Mouse (Mus musculus) granulocyte monocyte progenitor cell, adult 5-6 weeks (primary cell): ENCODE results near the gene 2310046K23Rik. TPM values are rescaled to one million over a fixed set of nuclear protein-coding genes. Genes with fewer than 3 reads are reported as not detected.
"Not testable (repeated sequence)": the region's sequence is repeated elsewhere in the genome, so short reads cannot be mapped to it uniquely, and the experiment has no call there.

ENCODE experiments used
- ATAC-seq: replicated peaks from 2 replicates; pipeline ENCODE4 v1.8.0; 2016; ENCODE audit warnings: mild to moderate bottlenecking, moderate TSS enrichment, inconsistent platforms; ENCODE audit not compliant: poor library complexity, severe bottlenecking
- total RNA-seq, 2 experiments: library from RNA; stranded (forward) in 1 of 2; stranded (reverse) in 1 of 2; fragments of 200-712, 200-1000 nt in 1 of 2; fragments of >200 nt in 1 of 2; fragmentation: Nextera tagmentation in 1 of 2; gene quantifications; 2 replicates each; pipeline ENCODE4 v1.2.3; 2014 to 2017

The 2310046K23Rik gene
- total RNA-seq (2014; fragmentation: Nextera tagmentation): not detected in 2 replicates
- not detected in 2 replicates for total RNA-seq (2017)

DNA sequence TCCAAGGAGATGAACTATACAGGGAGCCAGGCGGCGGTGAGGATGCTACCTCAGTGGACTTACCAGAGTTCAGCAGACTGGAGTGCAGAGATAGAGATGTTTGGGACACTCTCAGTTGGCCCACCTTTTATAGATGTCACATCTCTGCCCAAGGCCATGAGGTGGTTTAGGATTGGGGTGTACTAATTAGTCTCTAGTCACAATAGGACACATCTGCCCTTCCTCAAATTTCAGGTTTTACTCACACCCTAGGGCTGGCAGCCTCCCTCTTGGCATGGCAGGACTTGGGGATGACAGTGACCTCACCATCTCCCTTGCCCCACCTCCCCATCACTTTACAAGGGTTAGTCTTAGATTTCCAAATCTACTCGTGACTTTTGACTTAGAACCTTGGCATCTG is at the start of gene 2310046K23Rik:
Gene 2310046K23Rik, minus strand, starts transcription at position 101 of the 400 bp plus-strand sequence.
- ATAC-seq: no peak

DNA sequence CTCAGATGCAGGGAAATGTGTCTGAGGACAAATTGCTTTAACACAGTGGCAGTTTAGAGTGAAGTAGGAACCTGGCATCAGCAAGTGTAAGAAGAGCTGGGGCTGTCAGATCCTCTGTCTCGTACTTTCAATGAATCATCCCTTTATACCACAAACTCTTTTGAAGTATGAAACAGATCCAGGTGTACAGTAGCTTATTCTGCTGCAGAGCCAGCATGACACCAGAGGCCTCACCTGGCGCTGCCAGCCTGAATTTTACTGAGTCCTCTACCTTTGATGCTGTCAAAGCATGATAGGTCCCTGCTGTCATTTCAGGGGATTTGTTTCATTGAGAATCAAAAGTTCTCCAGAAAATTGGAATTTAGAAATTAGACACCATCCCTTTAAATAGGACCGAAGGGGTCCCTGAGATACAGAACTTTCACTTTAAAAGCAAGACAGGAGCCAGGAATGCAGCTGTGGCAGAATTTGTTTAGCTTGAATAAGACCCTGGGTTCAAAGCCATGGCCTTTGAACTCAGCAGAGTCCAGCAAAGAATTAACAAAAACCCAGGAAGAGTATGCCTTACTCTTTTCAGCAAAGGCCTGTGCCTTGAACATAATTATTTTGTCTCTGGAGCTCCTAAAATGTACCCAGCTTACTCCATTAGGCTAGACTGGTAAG is 49.0 kb upstream of the 2310046K23Rik start:
- ATAC-seq: no peak

DNA sequence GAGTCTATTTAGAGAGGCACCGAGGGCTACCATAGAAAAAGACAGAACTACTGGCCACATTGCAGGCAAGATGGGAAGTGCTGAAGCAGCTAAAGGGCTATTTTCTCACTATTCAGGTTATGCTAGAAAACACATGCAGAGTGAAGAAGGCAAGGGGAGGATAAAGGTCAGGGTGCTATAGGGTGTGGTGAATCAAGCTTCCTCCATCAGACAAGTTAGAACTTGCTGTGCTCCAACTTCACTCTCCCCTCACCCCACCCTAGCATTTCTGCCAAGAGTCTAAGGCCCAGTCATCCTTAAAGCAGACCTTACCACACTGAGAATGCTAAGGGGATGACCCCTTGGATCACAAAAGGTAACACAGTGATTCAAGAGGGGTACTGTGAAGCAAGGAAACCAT is 45.2 kb upstream of the 2310046K23Rik start:
- no peak for ATAC-seq

DNA sequence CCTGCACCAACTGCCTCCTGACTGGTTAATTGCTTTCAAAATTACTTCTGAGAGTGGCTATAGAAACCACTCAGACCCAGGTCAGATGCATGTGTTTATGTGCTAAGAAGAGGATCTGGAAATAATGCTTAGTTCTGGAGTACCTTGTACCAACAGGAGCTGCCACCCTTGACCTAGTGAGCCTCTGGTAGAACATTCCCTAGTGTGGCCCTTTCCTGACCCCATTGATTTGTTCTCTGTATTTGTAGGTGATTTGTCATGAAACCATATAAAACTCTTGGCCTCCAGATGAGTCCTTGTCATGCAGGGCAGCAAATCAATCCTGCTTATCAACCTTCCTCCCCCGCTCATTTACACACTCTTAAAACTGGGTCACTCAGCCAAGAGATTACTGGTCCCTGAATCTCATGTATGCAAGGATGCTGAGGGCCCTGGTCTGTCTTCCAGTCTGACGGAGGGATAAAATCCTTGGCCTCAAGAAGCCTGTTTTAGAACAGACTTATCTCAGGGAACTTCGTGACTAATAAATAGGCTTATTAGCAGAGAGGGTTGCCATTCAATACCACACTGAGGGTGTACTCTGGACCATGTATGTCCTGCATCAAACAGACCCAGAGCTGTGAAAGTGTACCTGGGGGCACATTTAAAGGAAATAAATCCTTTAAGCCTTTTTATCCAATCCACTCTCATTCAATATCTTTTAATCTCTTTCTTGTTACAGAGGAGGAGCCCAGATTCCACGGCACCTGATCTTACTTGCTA is 44.5 kb upstream of the 2310046K23Rik start:
- no peak for ATAC-seq

DNA sequence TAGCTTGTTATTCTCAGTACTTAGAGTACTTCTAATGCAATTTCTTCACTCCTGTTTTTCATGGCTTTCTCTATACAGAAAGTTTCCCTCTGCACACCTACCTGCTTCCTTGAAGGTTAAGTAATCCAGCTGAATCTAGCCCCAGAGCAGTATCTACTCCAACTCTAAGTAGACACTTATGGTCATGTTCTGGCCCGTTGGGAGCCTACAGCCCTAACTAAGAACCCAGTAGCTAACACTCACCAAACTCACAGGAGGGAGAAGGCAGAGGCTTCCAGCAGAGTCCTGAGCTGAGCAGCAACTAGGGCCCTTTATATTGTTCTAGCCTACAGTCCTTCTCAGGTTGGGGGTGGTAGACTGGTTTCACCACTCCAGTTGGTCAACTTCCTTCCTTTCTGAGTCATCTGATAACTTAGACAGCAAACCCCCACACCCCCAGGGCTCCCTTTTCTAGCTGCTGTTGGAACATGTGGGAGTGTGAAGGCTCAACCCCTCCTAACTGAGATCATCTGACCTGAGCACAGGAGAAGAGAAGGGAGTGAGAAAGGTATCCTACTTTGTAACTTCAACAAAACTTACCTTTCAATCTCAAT is 39.2 kb upstream of the 2310046K23Rik start, which contains the start of gene Ivl:
Gene Ivl, minus strand, starts transcription at position 287 of the 593 bp plus-strand sequence.
- ATAC-seq: peak; percentile 73

DNA sequence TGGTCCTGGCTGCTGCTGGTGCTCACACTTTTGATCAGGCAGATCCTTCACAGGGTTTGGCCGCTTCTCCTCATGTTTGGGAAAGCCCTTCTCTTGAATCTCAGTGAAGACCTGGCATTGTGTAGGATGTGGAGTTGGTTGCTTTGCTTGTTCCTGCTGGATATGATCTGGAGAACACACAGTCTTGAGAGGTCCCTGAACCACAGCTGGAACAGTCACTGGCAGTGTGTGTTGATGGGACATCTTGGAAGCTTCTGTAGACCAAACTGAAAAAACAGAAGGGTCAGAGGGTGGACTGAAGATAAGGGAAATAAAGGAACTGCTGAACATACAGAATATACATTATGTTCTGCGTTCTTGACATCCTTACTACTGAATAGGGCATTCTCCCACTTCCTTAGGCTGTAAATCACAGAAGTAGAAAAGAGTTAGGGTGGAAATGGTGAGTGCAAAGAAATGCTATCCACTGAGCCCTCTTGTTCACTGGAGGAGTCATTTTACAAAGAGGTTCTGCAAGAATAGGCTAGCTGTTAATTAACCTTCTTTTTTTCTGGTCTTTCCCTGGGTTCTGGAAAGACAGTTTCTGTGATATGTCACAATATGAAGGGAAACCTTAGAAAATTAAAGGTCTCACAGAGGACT is 38.3 kb upstream of the 2310046K23Rik start:
- no peak for ATAC-seq

DNA sequence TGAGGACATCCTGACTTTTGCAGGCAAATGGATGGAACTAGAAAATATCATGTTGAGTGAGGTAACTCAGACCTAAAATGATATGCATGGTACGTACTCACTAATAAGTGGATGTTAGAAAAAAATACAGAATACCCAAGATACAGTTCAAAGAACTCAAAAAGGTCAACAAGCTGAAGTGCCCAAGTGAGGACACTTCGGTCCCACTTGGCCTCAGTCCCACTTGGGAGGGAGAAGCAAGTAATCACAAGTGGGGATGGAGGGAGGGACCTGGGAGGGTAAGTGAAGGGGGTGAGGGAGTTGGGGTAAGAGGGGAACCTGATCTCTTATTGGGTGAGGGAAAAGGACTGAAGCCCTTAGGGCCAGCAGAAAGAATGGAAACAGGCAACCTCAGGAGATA is 34.4 kb upstream of the 2310046K23Rik start:
- no peak for ATAC-seq

DNA sequence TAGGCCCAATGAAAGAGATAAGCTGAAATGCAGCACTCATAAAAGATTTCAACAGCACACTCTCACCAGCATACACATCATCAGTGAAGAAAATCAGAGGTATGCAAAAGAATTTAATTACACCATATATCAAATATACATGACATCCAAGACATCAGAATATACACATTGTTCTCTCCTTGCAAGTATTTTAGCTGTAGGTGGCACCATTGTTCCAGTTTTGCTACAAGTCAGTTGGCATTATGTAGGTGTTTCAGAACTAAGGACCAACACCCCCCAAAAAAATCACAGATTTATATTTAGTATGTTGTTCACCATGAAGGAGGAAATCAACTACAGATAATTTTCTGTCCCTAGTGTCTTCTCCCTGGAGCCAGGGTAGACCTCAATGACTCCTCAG is 31.1 kb upstream of the 2310046K23Rik start:
- no peak for ATAC-seq

DNA sequence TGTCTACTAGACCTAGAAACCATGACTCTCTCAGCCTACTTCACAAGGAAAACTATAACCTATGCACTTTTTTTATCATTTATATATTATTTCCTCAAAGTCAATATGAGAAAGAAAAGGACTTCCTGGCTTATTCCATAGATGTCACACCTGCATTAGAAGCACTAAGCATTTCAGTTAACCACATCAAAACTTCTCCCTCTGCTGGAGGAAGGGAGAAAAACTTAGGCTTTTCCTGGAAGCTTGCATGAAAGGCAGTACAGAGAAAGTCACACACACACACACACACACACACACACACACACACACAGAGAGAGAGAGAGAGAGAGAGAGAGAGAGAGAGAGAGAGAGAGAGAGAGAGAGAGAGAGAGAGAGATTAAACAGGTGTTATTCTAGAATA is 22.0 kb downstream of the 2310046K23Rik start:
- ATAC-seq: no peak

DNA sequence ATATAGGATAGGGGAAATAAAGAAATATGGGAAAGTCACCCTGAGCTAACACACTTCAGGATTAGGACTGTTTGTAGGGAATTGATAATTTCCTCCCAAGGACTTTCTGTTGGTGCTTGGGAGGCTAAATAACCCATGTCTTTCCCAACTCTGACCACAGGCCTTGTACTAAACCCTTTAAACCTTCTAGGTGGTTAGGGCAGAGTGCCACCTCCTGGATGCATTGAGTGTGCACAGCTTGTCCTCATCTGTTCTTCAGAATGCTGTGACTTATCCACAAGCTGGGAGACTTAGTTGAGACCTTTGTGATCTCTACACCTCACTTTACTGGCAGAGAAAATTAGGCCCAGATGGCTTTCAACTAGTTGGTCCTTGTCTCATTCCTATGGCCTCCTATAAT is 23.5 kb downstream of the 2310046K23Rik start:
- ATAC-seq: no peak

DNA sequence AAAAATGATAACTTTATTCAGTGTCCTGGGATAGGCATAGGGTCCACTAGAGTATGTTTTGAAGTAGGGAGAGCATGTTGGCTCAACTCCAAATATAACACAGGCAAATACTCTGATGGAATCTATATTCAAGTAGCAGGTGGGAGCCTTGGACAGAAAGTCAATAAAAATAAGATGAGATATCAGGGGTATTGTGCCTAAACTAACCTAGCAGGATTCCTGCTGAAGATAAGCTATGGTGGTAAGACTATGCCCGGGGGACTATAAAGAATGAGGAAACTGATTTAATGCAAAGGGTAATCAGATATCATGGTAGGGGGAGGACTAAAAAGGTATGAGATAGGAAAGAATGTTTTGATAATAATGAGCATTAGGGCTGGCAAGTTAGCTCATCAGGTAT is 26.1 kb downstream of the 2310046K23Rik start:
- no peak for ATAC-seq

DNA sequence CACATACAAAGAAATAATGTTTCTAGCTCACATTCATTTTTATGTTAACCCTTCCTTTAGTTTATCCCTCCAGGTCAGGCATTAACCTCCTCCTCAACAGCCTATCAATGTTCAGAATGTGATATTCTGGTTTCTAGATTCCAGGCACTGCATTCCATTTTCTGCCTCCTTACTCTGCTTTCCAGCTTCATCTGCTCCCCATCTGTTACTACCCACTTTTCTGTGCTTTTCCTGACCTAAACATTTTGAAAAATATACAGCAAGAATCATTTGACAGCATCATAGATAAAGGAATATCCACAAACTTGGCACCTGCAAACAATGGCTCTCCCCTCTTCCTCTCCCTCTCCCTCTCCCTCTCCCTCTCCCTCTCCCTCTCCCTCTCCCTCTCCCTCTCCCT is 30.8 kb downstream of the 2310046K23Rik start:
- ATAC-seq: no peak

DNA sequence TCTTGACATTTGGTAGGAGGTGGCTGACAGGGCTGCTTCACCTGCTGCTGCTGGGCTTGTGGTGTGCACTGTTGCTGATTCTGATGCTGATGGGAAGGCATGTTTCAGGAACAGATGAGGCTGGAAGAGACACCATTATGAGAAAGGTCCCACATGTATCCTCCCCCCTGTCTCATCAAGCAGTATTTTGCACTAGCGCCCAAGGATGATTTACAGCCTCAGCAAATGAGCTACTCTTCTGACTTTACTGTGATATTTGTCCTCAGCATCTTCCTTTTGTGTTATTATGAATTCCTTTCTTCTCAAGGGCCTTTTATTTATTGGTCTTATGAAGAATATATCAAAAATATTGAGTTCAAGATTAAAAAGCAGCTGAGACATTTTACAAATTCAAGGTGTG is 33.9 kb downstream of the 2310046K23Rik start, which contains the start of gene Sprr4:
Gene Sprr4, minus strand, starts transcription at position 101 of the 400 bp plus-strand sequence.
- no peak for ATAC-seq

DNA sequence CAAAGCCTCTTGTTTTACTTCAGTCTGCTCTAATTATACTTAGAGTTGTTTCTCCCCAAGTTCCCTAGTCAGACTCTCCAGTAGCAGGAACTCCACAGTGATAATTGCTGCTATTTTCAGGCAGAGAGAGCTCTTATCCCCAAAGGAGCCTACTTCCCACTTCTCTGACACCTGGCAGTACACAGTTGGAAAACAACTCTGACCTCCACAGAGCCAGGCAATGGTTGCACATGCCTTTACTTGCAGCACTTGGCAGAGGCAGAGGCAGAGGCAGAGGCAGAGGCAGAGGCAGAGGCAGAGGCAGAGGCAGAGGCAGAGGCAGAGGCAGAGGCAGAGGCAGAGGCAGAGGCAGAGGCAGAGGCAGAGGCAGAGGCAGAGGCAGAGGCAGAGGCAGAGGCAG is 44.0 kb downstream of the 2310046K23Rik start:
- ATAC-seq: not testable (repeated sequence)

DNA sequence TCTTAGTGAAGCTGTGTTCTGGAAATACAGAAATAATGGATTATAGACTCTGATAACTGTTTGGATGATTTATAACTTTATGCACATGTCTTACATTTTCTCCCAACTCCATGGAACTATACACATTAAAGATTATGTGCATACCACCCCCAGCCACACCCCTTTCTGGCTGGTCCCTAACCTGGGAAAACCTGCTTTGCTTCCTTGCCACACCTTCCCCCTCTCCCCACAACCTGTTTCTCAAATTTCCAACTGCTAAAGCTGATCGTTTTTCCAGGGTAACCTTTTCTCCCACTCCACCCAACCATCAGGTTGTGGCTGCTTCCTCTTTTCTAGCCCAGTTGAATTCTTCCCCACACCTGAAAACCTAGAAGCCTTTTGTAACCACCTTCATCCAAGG is 48.0 kb downstream of the 2310046K23Rik start:
- ATAC-seq: no peak

DNA sequence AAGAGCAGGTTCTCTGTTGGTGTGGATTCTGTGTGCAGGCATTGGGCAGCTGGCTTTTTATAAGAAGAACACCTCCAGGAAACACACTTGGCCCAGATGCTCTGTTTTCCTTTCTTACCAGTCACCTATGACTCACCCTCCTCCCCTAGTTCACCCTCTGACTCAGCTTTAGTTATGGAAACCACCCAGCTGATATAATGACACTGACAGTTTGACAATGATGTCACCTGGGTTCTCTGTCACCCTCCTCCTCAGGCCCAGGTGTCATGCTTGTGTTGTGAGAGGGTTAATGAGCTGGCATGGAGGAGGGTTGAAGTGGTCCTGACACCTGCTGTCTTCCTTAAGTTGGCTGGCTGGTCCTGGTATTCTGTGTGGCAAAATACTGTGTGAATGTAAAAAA is 48.4 kb downstream of the 2310046K23Rik start, which contains the start of gene Sprr1a:
Gene Sprr1a, minus strand, starts transcription at position 33 of the 400 bp plus-strand sequence.
- ATAC-seq: no peak

Other genes with a start within 250 kb of the 2310046K23Rik start
- not detected in 2 replicates for gene Sprr2a3, start 249.1 kb downstream of the 2310046K23Rik start, total RNA-seq (2014; fragmentation: Nextera tagmentation)
- gene Sprr2a3, start 249.1 kb downstream of the 2310046K23Rik start, total RNA-seq (2017): not detected in 2 replicates
- not detected in 2 replicates for gene Sprr2b, start 217.9 kb downstream of the 2310046K23Rik start, total RNA-seq (2014; fragmentation: Nextera tagmentation)
- gene Sprr2b, start 217.9 kb downstream of the 2310046K23Rik start, total RNA-seq (2017): not detected in 2 replicates
- not detected in 2 replicates for gene Sprr2d, start 195.4 kb downstream of the 2310046K23Rik start, total RNA-seq (2014; fragmentation: Nextera tagmentation)
- gene Sprr2d, start 195.4 kb downstream of the 2310046K23Rik start, total RNA-seq (2017): not detected in 2 replicates
- not detected in 2 replicates for gene Sprr2e, start 182.4 kb downstream of the 2310046K23Rik start, total RNA-seq (2014; fragmentation: Nextera tagmentation)
- not detected in 2 replicates for gene Sprr2e, start 182.4 kb downstream of the 2310046K23Rik start, total RNA-seq (2017)
- gene Sprr2f, start 169.3 kb downstream of the 2310046K23Rik start, total RNA-seq (2014; fragmentation: Nextera tagmentation): not detected in 2 replicates
- gene Sprr2f, start 169.3 kb downstream of the 2310046K23Rik start, total RNA-seq (2017): not detected in 2 replicates
- gene Sprr2h, start 148.8 kb downstream of the 2310046K23Rik start, total RNA-seq (2014; fragmentation: Nextera tagmentation): not detected in 2 replicates
- not detected in 2 replicates for gene Sprr2h, start 148.8 kb downstream of the 2310046K23Rik start, total RNA-seq (2017)
- gene Sprr2i, start 126.5 kb downstream of the 2310046K23Rik start, total RNA-seq (2014; fragmentation: Nextera tagmentation): not detected in 2 replicates
- gene Sprr2i, start 126.5 kb downstream of the 2310046K23Rik start, total RNA-seq (2017): not detected in 2 replicates
- gene Sprr2j-ps, start 116.4 kb downstream of the 2310046K23Rik start, total RNA-seq (2014; fragmentation: Nextera tagmentation): not detected in 2 replicates
- gene Sprr2j-ps, start 116.4 kb downstream of the 2310046K23Rik start, total RNA-seq (2017): not detected in 2 replicates
- gene Gm9774, start 105.1 kb downstream of the 2310046K23Rik start, total RNA-seq (2014; fragmentation: Nextera tagmentation): 5.2 and 10.9 TPM in 2 replicates
- 1.2 TPM in 2 replicates for gene Gm9774, start 105.1 kb downstream of the 2310046K23Rik start, total RNA-seq (2017)
- gene Sprr2k, start 101.9 kb downstream of the 2310046K23Rik start, total RNA-seq (2014; fragmentation: Nextera tagmentation): not detected in 2 replicates
- not detected in 2 replicates for gene Sprr2k, start 101.9 kb downstream of the 2310046K23Rik start, total RNA-seq (2017)
- gene Sprr1b, start 95.7 kb downstream of the 2310046K23Rik start, total RNA-seq (2014; fragmentation: Nextera tagmentation): not detected in 2 replicates
- not detected in 2 replicates for gene Sprr1b, start 95.7 kb downstream of the 2310046K23Rik start, total RNA-seq (2017)
- not detected in 2 replicates for gene Sprr3, start 75.8 kb downstream of the 2310046K23Rik start, total RNA-seq (2014; fragmentation: Nextera tagmentation)
- gene Sprr3, start 75.8 kb downstream of the 2310046K23Rik start, total RNA-seq (2017): not detected in 2 replicates
- gene Sprr1a, start 48.6 kb downstream of the 2310046K23Rik start, total RNA-seq (2014; fragmentation: Nextera tagmentation): not detected in 2 replicates
- gene Sprr1a, start 48.6 kb downstream of the 2310046K23Rik start, total RNA-seq (2017): not detected in 2 replicates
- not detected in 2 replicates for gene Sprr4, start 34.0 kb downstream of the 2310046K23Rik start, total RNA-seq (2014; fragmentation: Nextera tagmentation)
- not detected in 2 replicates for gene Sprr4, start 34.0 kb downstream of the 2310046K23Rik start, total RNA-seq (2017)
- gene Ivl, start 39.2 kb upstream of the 2310046K23Rik start, total RNA-seq (2014; fragmentation: Nextera tagmentation): not detected in 2 replicates
- not detected in 2 replicates for gene Ivl, start 39.2 kb upstream of the 2310046K23Rik start, total RNA-seq (2017)
- gene Smcp, start 54.5 kb upstream of the 2310046K23Rik start, total RNA-seq (2014; fragmentation: Nextera tagmentation): not detected in 2 replicates
- gene Smcp, start 54.5 kb upstream of the 2310046K23Rik start, total RNA-seq (2017): not detected in 2 replicates
- not detected in 2 replicates for gene 2210017I01Rik, start 73.0 kb upstream of the 2310046K23Rik start, total RNA-seq (2014; fragmentation: Nextera tagmentation)
- gene 2210017I01Rik, start 73.0 kb upstream of the 2310046K23Rik start, total RNA-seq (2017): not detected in 2 replicates
- not detected in 2 replicates for gene Lce6a, start 87.1 kb upstream of the 2310046K23Rik start, total RNA-seq (2014; fragmentation: Nextera tagmentation)
- not detected in 2 replicates for gene Lce6a, start 87.1 kb upstream of the 2310046K23Rik start, total RNA-seq (2017)
- not detected in 2 replicates for gene Lce1a1, start 113.8 kb upstream of the 2310046K23Rik start, total RNA-seq (2014; fragmentation: Nextera tagmentation)
- gene Lce1a1, start 113.8 kb upstream of the 2310046K23Rik start, total RNA-seq (2017): not detected in 2 replicates
- not detected in 2 replicates for gene Lce1b, start 122.4 kb upstream of the 2310046K23Rik start, total RNA-seq (2014; fragmentation: Nextera tagmentation)
- not detected in 2 replicates for gene Lce1b, start 122.4 kb upstream of the 2310046K23Rik start, total RNA-seq (2017)
- not detected in 2 replicates for gene Lce1a2, start 135.8 kb upstream of the 2310046K23Rik start, total RNA-seq (2014; fragmentation: Nextera tagmentation)
- gene Lce1a2, start 135.8 kb upstream of the 2310046K23Rik start, total RNA-seq (2017): not detected in 2 replicates
- gene Lce1c, start 144.7 kb upstream of the 2310046K23Rik start, total RNA-seq (2014; fragmentation: Nextera tagmentation): not detected in 2 replicates
- gene Lce1c, start 144.7 kb upstream of the 2310046K23Rik start, total RNA-seq (2017): not detected in 2 replicates
- not detected in 2 replicates for gene Lce1d, start 152.7 kb upstream of the 2310046K23Rik start, total RNA-seq (2014; fragmentation: Nextera tagmentation)
- not detected in 2 replicates for gene Lce1d, start 152.7 kb upstream of the 2310046K23Rik start, total RNA-seq (2017)
- gene Lce1e, start 174.6 kb upstream of the 2310046K23Rik start, total RNA-seq (2014; fragmentation: Nextera tagmentation): not detected in 2 replicates
- not detected in 2 replicates for gene Lce1e, start 174.6 kb upstream of the 2310046K23Rik start, total RNA-seq (2017)
- gene Lce1f, start 185.8 kb upstream of the 2310046K23Rik start, total RNA-seq (2014; fragmentation: Nextera tagmentation): not detected in 2 replicates
- gene Lce1f, start 185.8 kb upstream of the 2310046K23Rik start, total RNA-seq (2017): not detected in 2 replicates
- not detected in 2 replicates for gene Gm38119, start 204.6 kb upstream of the 2310046K23Rik start, total RNA-seq (2014; fragmentation: Nextera tagmentation)
- not detected in 2 replicates for gene Gm38119, start 204.6 kb upstream of the 2310046K23Rik start, total RNA-seq (2017)
- gene Lce1g, start 217.8 kb upstream of the 2310046K23Rik start, total RNA-seq (2014; fragmentation: Nextera tagmentation): not detected in 2 replicates
- gene Lce1g, start 217.8 kb upstream of the 2310046K23Rik start, total RNA-seq (2017): not detected in 2 replicates
- gene Lce1h, start 230.6 kb upstream of the 2310046K23Rik start, total RNA-seq (2014; fragmentation: Nextera tagmentation): not detected in 2 replicates
- not detected in 2 replicates for gene Lce1h, start 230.6 kb upstream of the 2310046K23Rik start, total RNA-seq (2017)
- not detected in 2 replicates for gene Lce1i, start 244.4 kb upstream of the 2310046K23Rik start, total RNA-seq (2014; fragmentation: Nextera tagmentation)
- gene Lce1i, start 244.4 kb upstream of the 2310046K23Rik start, total RNA-seq (2017): not detected in 2 replicates